In the genomic region with DNA sequence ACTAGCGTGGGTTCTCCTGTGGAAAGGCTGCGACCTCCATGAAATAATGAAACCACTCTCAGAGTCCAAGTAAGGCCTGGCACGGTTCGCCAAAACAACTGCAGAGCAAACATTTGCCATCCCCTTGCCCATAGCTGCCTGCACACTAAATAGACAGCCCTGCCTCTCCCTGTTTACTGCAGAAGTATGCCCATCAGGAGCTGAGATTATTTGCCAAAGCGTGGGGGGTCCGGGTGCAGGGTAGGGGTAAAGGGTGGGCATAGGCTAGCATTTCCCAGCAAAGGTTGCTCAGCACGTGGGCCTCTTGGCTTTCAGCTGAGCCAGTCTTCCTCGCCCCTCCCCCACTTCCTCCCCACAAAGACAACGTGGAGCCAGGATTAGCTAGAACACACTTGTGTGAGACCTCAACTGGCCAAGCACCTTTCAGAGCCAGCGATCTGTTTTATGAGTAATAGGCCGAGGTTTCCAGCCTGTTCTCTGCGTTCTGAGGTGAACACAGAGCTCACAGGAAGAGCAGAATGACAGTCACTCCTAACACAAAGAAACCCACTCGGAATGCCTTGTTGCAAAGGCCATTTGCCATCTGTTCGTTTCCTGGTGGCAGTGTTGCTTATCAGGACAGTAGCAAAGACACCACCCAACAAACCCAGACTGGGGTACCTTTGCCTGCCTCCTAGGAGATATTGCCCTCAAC, we compare ENCODE assay signal across 8 mouse cellular contexts. TPM values are rescaled to one million over a fixed set of nuclear protein-coding genes. Genes with fewer than 3 reads are reported as not detected.
A peak's percentile ranks its signal among the peaks of the same experiment; 100 is the strongest.
DNase-seq lines count a peak whose midpoint lies in the region; ATAC-seq lines count a peak whose summit lies in the region.

No protein-coding gene starts in this region.

- 52% methylated on average over 14 of the region's 14 CpGs for whole genome bisulfite sequencing in heart, embryonic 12.5 days
- 35% methylated on average over 14 of the region's 14 CpGs for whole genome bisulfite sequencing in kidney, embryonic 15.5 days
- 33% methylated on average over 14 of the region's 14 CpGs for WGBS in liver, embryonic 13.5 days (ENCODE audit: insufficient replicate concordance)
- 38% methylated on average over 14 of the region's 14 CpGs for WGBS in stomach, embryonic 16.5 days

- H3K36me3 ChIP-seq in heart, embryonic 12.5 days = no peaks in the 10 kb centered on the region
- H3K36me3 ChIP-seq in kidney, embryonic 15.5 days = no peaks in the 10 kb centered on the region
- no peaks in the 10 kb centered on the region for H3K36me3 ChIP-seq in liver, embryonic 13.5 days
- no peaks in the 10 kb centered on the region for H3K36me3 ChIP-seq in stomach, embryonic 16.5 days (ENCODE audit: control insufficient read depth, insufficient read depth, low read length)

- H3K9ac ChIP-seq in heart, embryonic 12.5 days = no peak overlapping the region
- no peak overlapping the region for H3K9ac ChIP-seq in kidney, embryonic 15.5 days
- H3K9ac ChIP-seq in liver, embryonic 13.5 days = peak overlapping the region; percentile 49; the same call in 1 of the 2 replicates
- H3K9ac ChIP-seq in stomach, embryonic 16.5 days (ENCODE audit: low read length) = peak overlapping the region; percentile 54; the same call in 1 of the 2 replicates

- peak; percentile 69 for ATAC-seq in erythroid progenitor cell, adult 5-6 weeks (replicated peaks; ENCODE audit: low FRiP score, poor library complexity, severe bottlenecking)
- ATAC-seq in heart, embryonic 12.5 days (ENCODE audit: insufficient number of reproducible peaks, low FRiP score) = peak; percentile 59; the same call in 1 of the 2 replicates
- ATAC-seq in kidney, embryonic 15.5 days (replicated peaks; ENCODE audit: low FRiP score) = peak; percentile 49; the same call in 1 of the 2 replicates
- ATAC-seq in liver, embryonic 13.5 days (ENCODE audit: low read depth) = peak; percentile 93
- ATAC-seq in monocyte, adult 5-6 weeks (replicated peaks; ENCODE audit: insufficient number of reproducible peaks, low FRiP score, low TSS enrichment, poor library complexity, severe bottlenecking) = peak; percentile 41; the same call in 1 of the 2 replicates
- peak; percentile 67; the same call in 1 of the 2 replicates for ATAC-seq in stomach, embryonic 16.5 days (ENCODE audit: insufficient read depth, low FRiP score)

- no peak overlapping the region for H3K4me2 ChIP-seq in heart, embryonic 12.5 days
- peak overlapping the region; percentile 27 for H3K4me2 ChIP-seq in kidney, embryonic 15.5 days
- H3K4me2 ChIP-seq in liver, embryonic 13.5 days = peak overlapping the region; percentile 59
- peak overlapping the region; percentile 22; the same call in 1 of the 2 replicates for H3K4me2 ChIP-seq in stomach, embryonic 16.5 days (ENCODE audit: low read depth, low read length)

- H3K27ac ChIP-seq in heart, embryonic 12.5 days (ENCODE audit: poor library complexity, severe bottlenecking) = peak overlapping the region; percentile 9; the same call in 1 of the 2 replicates
- H3K27ac ChIP-seq in kidney, embryonic 15.5 days = peak overlapping the region; percentile 81
- peak overlapping the region; percentile 88 for H3K27ac ChIP-seq in liver, embryonic 13.5 days
- H3K27ac ChIP-seq in stomach, embryonic 16.5 days (ENCODE audit: low read length) = peak overlapping the region; percentile 91

- peak; percentile 8 for DNase-seq in right cerebral cortex, adult 18-20 months
- no peak for DNase-seq in right cerebral cortex, postnatal 36 days (ENCODE audit: low spot score in 2 of 2)
- DNase-seq in liver, embryonic 13.5 days = peak; percentile 57

- no peaks in the 10 kb centered on the region for H3K27me3 ChIP-seq in heart, embryonic 12.5 days (replicated peaks)
- no peaks in the 10 kb centered on the region for H3K27me3 ChIP-seq in kidney, embryonic 15.5 days
- no peaks in the 10 kb centered on the region for H3K27me3 ChIP-seq in liver, embryonic 13.5 days
- no peaks in the 10 kb centered on the region for H3K27me3 ChIP-seq in stomach, embryonic 16.5 days (ENCODE audit: control insufficient read depth, insufficient read depth, low read length)

- H3K4me3 ChIP-seq in heart, embryonic 12.5 days = no peak overlapping the region
- H3K4me3 ChIP-seq in kidney, embryonic 15.5 days (replicated peaks) = no peak overlapping the region
- H3K4me3 ChIP-seq in liver, embryonic 13.5 days (replicated peaks) = peak overlapping the region; percentile 26; the same call in 1 of the 2 replicates
- no peak overlapping the region for H3K4me3 ChIP-seq in stomach, embryonic 16.5 days (replicated peaks; ENCODE audit: low read length)

- peaks cover 16% of the 10 kb centered on the region for H3K4me1 ChIP-seq in heart, embryonic 12.5 days (replicated peaks)
- H3K4me1 ChIP-seq in kidney, embryonic 15.5 days = peaks cover 21% of the 10 kb centered on the region
- H3K4me1 ChIP-seq in liver, embryonic 13.5 days (replicated peaks) = peaks cover 55% of the 10 kb centered on the region
- peaks cover 17% of the 10 kb centered on the region for H3K4me1 ChIP-seq in stomach, embryonic 16.5 days (ENCODE audit: control insufficient read depth, insufficient read depth, low read length)

- H3K9me3 ChIP-seq in heart, embryonic 12.5 days (replicated peaks) = no peaks in the 10 kb centered on the region
- H3K9me3 ChIP-seq in kidney, embryonic 15.5 days (replicated peaks) = no peaks in the 10 kb centered on the region
- no peaks in the 10 kb centered on the region for H3K9me3 ChIP-seq in liver, embryonic 13.5 days (replicated peaks)
- H3K9me3 ChIP-seq in stomach, embryonic 16.5 days (replicated peaks; ENCODE audit: control insufficient read depth, low read length) = no peaks in the 10 kb centered on the region

RNA-seq across cellular contexts. Expression of a gene that starts 55.6 kb away (rescaled TPM):
- total RNA-seq in erythroid progenitor cell, adult 5-6 weeks (2015; ENCODE audit: low replicate concordance) = 3.8 and 7.6 TPM in 2 replicates
- total RNA-seq in erythroid progenitor cell, adult 5-6 weeks (2017; ENCODE audit: low replicate concordance) = 4.9 and 10.9 TPM in 2 replicates
- polyA plus RNA-seq in heart, embryonic 12.5 days (2016; fragmentation: Nextera tagmentation; extraction: Ambion mirVana) = 5.5 TPM in 2 replicates
- polyA plus RNA-seq in kidney, embryonic 15.5 days (2015; fragmentation: Nextera tagmentation; extraction: Ambion mirVana) = 3.4 and 3.9 TPM in 2 replicates
- polyA plus RNA-seq in liver, embryonic 13.5 days (2015; fragmentation: Nextera tagmentation; extraction: Ambion mirVana) = 1.1 and 1.3 TPM in 2 replicates
- total RNA-seq in monocyte, adult 5-6 weeks (2017) = 27.4 to 28.7 TPM (median 28.1 TPM) in 3 replicates
- 2.7 and 3.1 TPM in 2 replicates for polyA plus RNA-seq in stomach, embryonic 16.5 days (2015; fragmentation: Nextera tagmentation; extraction: Ambion mirVana)

Comparison
In these comparisons a context has a peak if more than half of its experiments do, and no peak if none do; other contexts are left out.
1. DNase-seq: peak in right cerebral cortex, adult 18-20 months (single experiment) and liver, embryonic 13.5 days (single experiment); none in right cerebral cortex, postnatal 36 days (0 of 2).
2. ATAC-seq: peak in every context shown above with its lines; median percentile 93 in liver, embryonic 13.5 days; 69 in erythroid progenitor cell, adult 5-6 weeks; 67 in stomach, embryonic 16.5 days; 59 in heart, embryonic 12.5 days; 49 in kidney, embryonic 15.5 days; 41 in monocyte, adult 5-6 weeks.
3. H3K27ac ChIP-seq: peak in every context shown above with its lines; median percentile 91 in stomach, embryonic 16.5 days; 88 in liver, embryonic 13.5 days; 81 in kidney, embryonic 15.5 days; 9 in heart, embryonic 12.5 days.
4. H3K9ac ChIP-seq: peak in liver, embryonic 13.5 days (single experiment) and stomach, embryonic 16.5 days (single experiment); none in heart, embryonic 12.5 days (single experiment) and kidney, embryonic 15.5 days (single experiment).